Mouse (Mus musculus) hindbrain, embryonic 11.5 days (tissue): ENCODE results near the gene Tmem63c. TPM values are rescaled to one million over a fixed set of nuclear protein-coding genes. Genes with fewer than 3 reads are reported as not detected.

Experiments
- ATAC-seq: fragments of 200-750 bp; cut with Nextera tagmentation; 2 replicates; pipeline ENCODE4 v1.8.0; 2017; ENCODE audit warnings: mild to moderate bottlenecking, moderate TSS enrichment, moderate library complexity; ENCODE audit not compliant: low FRiP score
- DNase-seq: peaks from one replicate; pipeline ENCODE4 v3.0.0-alpha.2; 2015; ENCODE audit warnings: low spot score
- H3K27ac ChIP-seq: fragments of 300-500 bp; sonication (generic); 2 replicates; pipeline ENCODE4 v1.5.1; 2014; ENCODE audit warnings: mild to moderate bottlenecking, low read depth, low read length
- H3K27me3 ChIP-seq: fragments of 300-500 bp; sonication (generic); 2 replicates; pipeline ENCODE4 v1.6.1; 2014; ENCODE audit warnings: mild to moderate bottlenecking, low read length, moderate library complexity, mixed read lengths; ENCODE audit not compliant: control insufficient read depth, insufficient read depth
- H3K36me3 ChIP-seq: fragments of 300-500 bp; sonication (generic); 2 replicates; pipeline ENCODE4 v1.6.1; 2014; ENCODE audit warnings: mild to moderate bottlenecking, low read length, moderate library complexity, mixed read lengths; ENCODE audit not compliant: control insufficient read depth, insufficient read depth
- H3K4me1 ChIP-seq: fragments of 300-500 bp; sonication (generic); replicated peaks from 2 replicates; pipeline ENCODE4 v1.6.1; 2014; ENCODE audit warnings: low read length, mixed read lengths; ENCODE audit not compliant: control insufficient read depth, insufficient read depth
- H3K4me2 ChIP-seq: fragments of 300-500 bp; sonication (generic); replicated peaks from 2 replicates; pipeline ENCODE4 v1.6.1; 2014; ENCODE audit warnings: mild to moderate bottlenecking, low read depth, low read length
- H3K4me3 ChIP-seq: fragments of 300-500 bp; sonication (generic); 2 replicates; pipeline ENCODE4 v1.5.1; 2014; ENCODE audit warnings: low read depth, low read length
- H3K9ac ChIP-seq: fragments of 300-500 bp; sonication (generic); 2 replicates; pipeline ENCODE4 v1.6.1; 2014; ENCODE audit warnings: low read depth, low read length
- H3K9me3 ChIP-seq: fragments of 300-500 bp; sonication (generic); 2 replicates; pipeline ENCODE4 v1.6.1; 2016; ENCODE audit warnings: low read length; ENCODE audit not compliant: control insufficient read depth
- WGBS: fragments of 180-500 bp; shearing (Covaris S2); extraction: QIAGEN DNeasy Blood & Tissue Kit; methylation state at CpG from one replicate; pipeline ENCODE4 v1.1.7; 2014; 5-methylcytosine and 5-hydroxymethylcytosine counted together
- polyA plus RNA-seq: library from polyadenylated mRNA; unstranded; fragments of >200 nt; fragmentation: Nextera tagmentation; extraction: Ambion mirVana; gene quantifications from 2 replicates; pipeline ENCODE4 v1.2.1, GENCODE M21; 2014

Tmem63c gene
- polyA plus RNA-seq, 1 experiment from 2014 or later: 0.66 TPM

DNA sequence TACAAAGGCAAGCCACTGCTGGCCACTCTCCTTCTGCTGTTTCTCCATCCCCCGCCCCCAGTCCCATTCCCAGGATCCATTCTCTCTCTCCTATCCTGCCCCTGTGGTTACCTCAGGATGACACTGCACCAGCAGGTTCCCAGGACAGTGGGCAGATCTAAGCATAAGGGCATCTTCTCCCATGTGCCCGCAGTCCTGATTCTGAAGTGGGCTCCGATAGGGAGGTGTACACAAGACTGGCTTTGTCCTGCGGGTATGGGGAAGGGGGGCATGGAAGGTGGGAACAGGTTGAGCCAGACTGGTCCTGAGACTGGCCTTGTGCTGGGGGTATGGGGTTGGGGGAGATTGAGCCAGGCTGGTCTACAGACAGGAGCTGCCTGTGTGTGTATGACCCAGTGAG is 16.5 kb upstream of the Tmem63c start:
- no peak overlapping the region for H3K9ac ChIP-seq
- H3K4me3 ChIP-seq: no peak overlapping the region
- H3K9me3 ChIP-seq: no peaks in the 10 kb centered on the region
- no peak for DNase-seq
- no peaks in the 10 kb centered on the region for H3K27me3 ChIP-seq
- WGBS: 87% methylated on average over 4 of the region's 4 CpGs
- ATAC-seq: no peak
- H3K36me3 ChIP-seq: no peaks in the 10 kb centered on the region
- no peaks in the 10 kb centered on the region for H3K4me1 ChIP-seq
- no peak overlapping the region for H3K4me2 ChIP-seq
- H3K27ac ChIP-seq: no peak overlapping the region

DNA sequence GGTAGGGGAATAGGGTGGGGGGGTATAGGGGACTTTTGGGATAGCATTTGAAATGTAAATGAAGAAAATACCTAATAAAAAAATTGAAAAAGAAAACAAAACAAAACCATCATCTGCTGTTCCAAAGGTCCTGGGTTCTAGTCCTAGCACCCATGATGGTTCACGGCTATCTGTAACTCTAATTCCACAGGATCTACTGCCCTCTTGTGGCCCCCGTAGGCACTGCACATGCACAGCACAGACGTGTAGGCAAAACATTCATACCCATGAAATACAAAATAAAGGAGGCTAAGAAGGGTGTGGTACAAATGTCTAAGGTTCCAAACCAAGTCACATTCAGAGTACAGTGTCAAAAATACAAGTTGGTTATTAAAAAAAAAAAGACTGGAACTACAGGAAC is 4.1 kb upstream of the Tmem63c start:
- Histone ChIP-seq H3K27me3 (no peaks in the 10 kb centered on the region), H3K4me2 (no peak overlapping the region), H3K36me3 (no peaks in the 10 kb centered on the region), H3K4me1 (no peaks in the 10 kb centered on the region), H3K27ac (no peak overlapping the region), H3K9ac (no peak overlapping the region), H3K9me3 (no peaks in the 10 kb centered on the region), H3K4me3 (no peak overlapping the region)
- 56% methylated on average over 3 of the region's 3 CpGs for WGBS
- ATAC-seq: no peak
- DNase-seq: peak; percentile 51

DNA sequence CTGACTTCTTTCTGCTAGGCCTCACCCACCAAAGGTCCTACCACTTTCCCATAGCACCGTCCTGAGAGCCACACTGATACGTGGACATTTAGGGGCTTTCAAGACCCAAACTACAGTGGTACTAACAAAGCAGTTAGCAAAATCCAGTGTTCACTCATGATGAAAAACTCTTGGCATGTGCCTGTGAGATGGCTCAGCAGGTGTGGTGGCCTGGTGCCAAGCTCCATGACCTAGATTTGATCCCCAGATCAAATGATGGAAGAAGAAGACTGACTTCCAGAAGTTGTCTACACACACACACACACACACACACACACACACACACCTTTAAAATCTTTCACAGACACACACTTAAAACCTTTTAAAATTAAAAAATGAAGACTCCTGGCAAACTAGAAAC is 2.4 kb upstream of the Tmem63c start:
- Histone ChIP-seq H3K4me1 (no peaks in the 10 kb centered on the region), H3K9me3 (no peaks in the 10 kb centered on the region), H3K9ac (no peak overlapping the region), H3K27me3 (no peaks in the 10 kb centered on the region), H3K4me3 (no peak overlapping the region), H3K4me2 (no peak overlapping the region), H3K27ac (no peak overlapping the region), H3K36me3 (no peaks in the 10 kb centered on the region)
- WGBS: 87% methylated on average over 2 of the region's 2 CpGs
- DNase-seq: no peak
- ATAC-seq: no peak

DNA sequence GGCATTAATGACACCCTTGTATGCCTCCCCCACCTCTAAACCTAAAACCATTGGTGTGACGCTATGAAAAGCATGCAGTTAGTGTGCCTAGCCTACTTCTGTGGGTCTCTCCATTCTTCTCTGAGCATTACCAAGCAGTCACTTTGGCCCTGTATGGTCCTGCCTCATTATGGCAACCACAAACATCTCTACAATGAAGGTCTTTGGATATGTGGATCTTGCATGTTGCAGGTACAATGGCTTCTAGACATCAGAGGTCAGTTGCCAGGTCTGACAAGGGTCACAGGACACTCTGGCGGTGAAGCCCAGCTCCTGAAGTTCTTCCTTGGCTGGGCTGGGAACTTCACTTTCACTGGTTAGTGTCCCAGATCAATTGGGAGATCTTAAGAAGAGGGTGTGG is 866 bp downstream of the Tmem63c start:
- no peak overlapping the region for H3K9ac ChIP-seq
- 79% methylated on average over 2 of the region's 2 CpGs for WGBS
- H3K27me3 ChIP-seq: peaks cover 4% of the 10 kb centered on the region; the same call in 1 of the 2 replicates
- no peaks in the 10 kb centered on the region for H3K9me3 ChIP-seq
- ATAC-seq: no peak
- no peak for DNase-seq
- peaks cover 4% of the 10 kb centered on the region; the same call in 1 of the 2 replicates for H3K4me1 ChIP-seq
- H3K36me3 ChIP-seq: no peaks in the 10 kb centered on the region
- H3K27ac ChIP-seq: no peak overlapping the region
- H3K4me2 ChIP-seq: no peak overlapping the region
- no peak overlapping the region for H3K4me3 ChIP-seq

DNA sequence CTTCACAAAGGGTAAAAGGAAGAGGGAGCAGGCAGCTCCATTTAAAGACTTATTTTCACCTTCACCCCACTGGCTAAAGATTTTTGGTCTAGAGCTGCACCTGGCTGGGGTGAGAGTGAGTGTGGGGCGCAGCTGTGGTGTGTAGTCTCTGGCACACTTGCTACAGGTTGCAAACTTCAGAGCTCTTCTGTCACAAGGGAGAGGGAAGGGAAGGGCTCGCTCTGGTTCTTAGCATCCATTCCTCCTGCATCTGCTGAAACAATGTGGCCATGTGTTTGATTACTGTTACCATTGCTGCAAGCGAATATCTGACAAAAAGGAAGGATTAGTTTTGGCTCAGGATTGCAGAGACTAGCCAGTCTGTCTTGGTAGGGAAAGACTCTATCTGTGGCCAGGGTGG is 2.3 kb downstream of the Tmem63c start:
- no peak overlapping the region for H3K4me2 ChIP-seq
- H3K4me3 ChIP-seq: no peak overlapping the region
- H3K27me3 ChIP-seq: peaks cover 8% of the 10 kb centered on the region
- ATAC-seq (no peak), DNase-seq (no peak)
- H3K9me3 ChIP-seq: no peaks in the 10 kb centered on the region
- H3K27ac ChIP-seq: no peak overlapping the region
- 90% methylated on average over 3 of the region's 3 CpGs for WGBS
- H3K4me1 ChIP-seq: peaks cover 4% of the 10 kb centered on the region; the same call in 1 of the 2 replicates
- H3K9ac ChIP-seq: no peak overlapping the region
- H3K36me3 ChIP-seq: no peaks in the 10 kb centered on the region

DNA sequence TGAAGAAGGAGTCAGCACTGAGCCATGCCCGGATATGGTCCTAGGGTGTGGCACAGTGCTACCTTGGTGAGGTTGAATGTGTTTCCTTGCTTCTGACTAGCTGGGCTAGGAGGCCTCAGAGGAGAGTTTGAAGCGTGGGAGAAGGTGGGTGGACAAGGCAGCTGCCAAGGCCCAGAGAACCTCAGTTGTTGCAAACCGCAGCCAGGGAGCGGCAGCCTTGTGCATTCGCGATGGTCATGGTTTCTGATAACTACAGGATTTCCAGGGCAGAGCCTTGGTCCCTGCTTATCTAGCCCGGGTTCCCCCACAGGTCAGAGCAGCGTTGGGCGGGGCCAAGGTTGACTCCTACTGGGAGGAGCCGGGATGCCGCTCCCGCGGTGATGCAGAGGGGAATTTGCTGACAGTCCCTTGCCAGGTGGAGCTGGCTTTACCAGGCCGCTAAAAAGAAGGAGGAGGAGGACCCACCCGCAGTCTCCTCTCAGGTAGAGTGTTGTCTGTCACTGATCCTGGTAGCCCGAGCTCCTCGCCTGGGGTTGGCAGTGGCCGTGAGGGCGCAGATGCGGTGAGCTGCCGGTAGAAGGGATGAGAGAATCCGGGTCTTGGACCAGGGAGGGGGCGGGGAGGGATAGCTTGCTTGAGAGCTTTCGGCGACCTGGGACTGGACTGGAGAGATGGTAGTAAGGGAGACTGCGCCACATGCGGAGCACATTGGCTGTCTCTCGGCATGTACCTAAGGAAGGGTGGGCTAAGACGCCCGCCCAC is 5.2 kb downstream of the Tmem63c start:
- ATAC-seq (peak; percentile 72), DNase-seq (peak; percentile 55)
- no peak overlapping the region for H3K27ac ChIP-seq
- no peaks in the 10 kb centered on the region for H3K9me3 ChIP-seq
- H3K4me1 ChIP-seq: peaks cover 4% of the 10 kb centered on the region; the same call in 1 of the 2 replicates
- H3K4me2 ChIP-seq: peak overlapping the region; percentile 67
- H3K27me3 ChIP-seq: peaks cover 8% of the 10 kb centered on the region
- H3K36me3 ChIP-seq: no peaks in the 10 kb centered on the region
- peak overlapping the region; percentile 36 for H3K4me3 ChIP-seq
- WGBS: 5% methylated on average over 30 of the region's 30 CpGs
- peak overlapping the region; percentile 45; the same call in 1 of the 2 replicates for H3K9ac ChIP-seq

DNA sequence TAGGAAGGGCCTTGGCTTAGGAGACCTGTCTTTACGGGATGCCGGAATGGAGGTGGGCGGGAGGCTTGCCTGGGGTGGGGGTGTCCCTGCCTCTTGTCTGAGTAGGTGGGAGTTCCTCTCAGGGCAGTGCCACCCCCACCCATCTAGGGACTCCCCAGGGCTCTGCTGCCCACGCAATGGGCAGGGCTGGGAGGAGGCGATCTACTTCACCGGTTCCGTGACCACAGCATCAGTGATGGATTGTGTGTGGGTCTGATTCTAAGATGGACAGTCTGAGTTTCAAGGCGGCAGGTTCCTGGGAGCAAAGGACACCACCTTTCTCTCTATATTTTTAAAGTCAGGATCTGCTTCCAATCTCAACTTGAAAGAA is 5.7 kb downstream of the Tmem63c start:
- WGBS: 15% methylated on average over 8 of the region's 8 CpGs
- ATAC-seq: peak; percentile 27

DNA sequence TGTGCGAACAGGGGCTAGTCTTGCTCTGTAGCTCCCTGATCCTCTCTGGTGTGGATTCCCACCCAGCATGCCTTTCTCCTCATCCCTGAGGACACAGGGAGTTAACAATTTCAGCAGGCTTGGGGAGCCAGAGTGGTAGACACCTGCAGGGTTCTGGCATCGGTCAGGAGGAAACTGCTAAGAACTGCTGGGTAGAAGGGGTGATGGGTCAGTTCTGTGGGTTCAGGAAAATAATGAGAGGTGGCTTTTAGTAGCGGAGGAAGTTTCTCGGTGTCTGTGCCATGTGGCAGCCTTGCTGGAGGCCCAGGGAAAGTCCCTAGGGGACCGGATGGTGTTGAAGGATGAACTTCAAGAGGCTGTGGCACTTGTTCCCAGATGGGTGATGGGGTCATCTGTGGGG is 6.3 kb downstream of the Tmem63c start:
- no peak overlapping the region for H3K27ac ChIP-seq
- H3K4me3 ChIP-seq: no peak overlapping the region
- no peak for DNase-seq
- WGBS: 44% methylated on average over 5 of the region's 5 CpGs
- no peak overlapping the region for H3K4me2 ChIP-seq
- no peaks in the 10 kb centered on the region for H3K36me3 ChIP-seq
- H3K9me3 ChIP-seq: no peaks in the 10 kb centered on the region
- H3K27me3 ChIP-seq: peaks cover 8% of the 10 kb centered on the region
- H3K4me1 ChIP-seq: peaks cover 4% of the 10 kb centered on the region; the same call in 1 of the 2 replicates
- ATAC-seq: no peak
- no peak overlapping the region for H3K9ac ChIP-seq

More for the DNA sequence above, 5.7 kb downstream of the Tmem63c start:
- no peaks in the 10 kb centered on the region for H3K9me3 ChIP-seq
- DNase-seq: no peak
- H3K4me2 ChIP-seq: peak overlapping the region; percentile 67
- peak overlapping the region; percentile 36 for H3K4me3 ChIP-seq
- H3K4me1 ChIP-seq: peaks cover 4% of the 10 kb centered on the region; the same call in 1 of the 2 replicates
- H3K9ac ChIP-seq: peak overlapping the region; percentile 45; the same call in 1 of the 2 replicates
- peaks cover 8% of the 10 kb centered on the region for H3K27me3 ChIP-seq
- no peak overlapping the region for H3K27ac ChIP-seq
- no peaks in the 10 kb centered on the region for H3K36me3 ChIP-seq

DNA sequence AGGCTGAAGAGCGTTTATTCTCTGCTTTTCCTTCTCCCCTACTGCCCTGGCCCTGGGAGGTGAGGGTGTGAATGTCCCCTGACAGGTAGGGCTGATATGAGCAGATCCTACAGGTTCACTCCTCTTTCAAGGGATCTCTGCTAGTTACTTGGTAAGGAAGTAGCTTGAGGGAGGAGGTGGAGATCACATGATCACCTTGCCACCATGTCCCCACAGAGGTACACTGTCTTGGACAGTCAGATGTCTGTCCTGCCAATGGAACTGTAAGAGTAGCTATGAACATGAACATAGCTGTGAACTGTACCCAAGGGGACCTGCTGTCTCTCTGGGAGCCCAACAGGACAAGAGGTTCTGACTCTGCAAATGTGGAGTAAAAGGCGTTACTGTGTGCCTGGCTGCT is 6.9 kb downstream of the Tmem63c start:
- DNase-seq (no peak), ATAC-seq (no peak)
- no peaks in the 10 kb centered on the region for H3K36me3 ChIP-seq
- 71% methylated on average over 2 of the region's 2 CpGs for WGBS
- no peak overlapping the region for H3K4me3 ChIP-seq
- H3K27ac ChIP-seq: no peak overlapping the region
- H3K4me1 ChIP-seq: peaks cover 4% of the 10 kb centered on the region; the same call in 1 of the 2 replicates
- no peak overlapping the region for H3K4me2 ChIP-seq
- peaks cover 8% of the 10 kb centered on the region for H3K27me3 ChIP-seq
- no peaks in the 10 kb centered on the region for H3K9me3 ChIP-seq
- H3K9ac ChIP-seq: no peak overlapping the region
